Mouse (Mus musculus) limb, embryonic 14.5 days (tissue): ENCODE results near the gene Lama1. TPM values are rescaled to one million over a fixed set of nuclear protein-coding genes. Genes with fewer than 3 reads are reported as not detected.

Experiments used
- ATAC-seq: fragments of 200-750 bp; cut with Nextera tagmentation; 2 replicates; pipeline ENCODE4 v1.8.0; 2017; ENCODE audit warnings: low read depth, moderate number of reproducible peaks, moderate TSS enrichment; ENCODE audit not compliant: low FRiP score
- DNase-seq: peaks from one replicate; pipeline ENCODE4 v3.0.0-alpha.2; 2015; ENCODE audit warnings: low spot score
- H3K27ac ChIP-seq: fragments of 300-500 bp; sonication (generic); replicated peaks from 2 replicates; pipeline ENCODE4 v1.5.1; 2014; ENCODE audit warnings: low read depth, mild to moderate bottlenecking, low read length, moderate library complexity, mixed read lengths
- H3K27me3 ChIP-seq: fragments of 300-500 bp; sonication (generic); 2 replicates; pipeline ENCODE4 v1.6.1; 2014; ENCODE audit warnings: low read length, mixed read lengths; ENCODE audit not compliant: control insufficient read depth, insufficient read depth
- H3K36me3 ChIP-seq: fragments of 300-500 bp; sonication (generic); 2 replicates; pipeline ENCODE4 v1.6.1; 2014; ENCODE audit warnings: mild to moderate bottlenecking, low read length, moderate library complexity, mixed read lengths; ENCODE audit not compliant: control insufficient read depth, insufficient read depth
- H3K4me1 ChIP-seq: fragments of 300-500 bp; sonication (generic); 2 replicates; pipeline ENCODE4 v1.6.1; 2014; ENCODE audit warnings: antibody characterized with exemption, low read length, mixed read lengths; ENCODE audit not compliant: control insufficient read depth, insufficient read depth
- H3K4me2 ChIP-seq: fragments of 300-500 bp; sonication (generic); replicated peaks from 2 replicates; pipeline ENCODE4 v1.6.1; 2014; ENCODE audit warnings: low read depth, mild to moderate bottlenecking, low read length, moderate library complexity; ENCODE audit not compliant: severe bottlenecking
- H3K4me3 ChIP-seq: fragments of 300-500 bp; sonication (generic); replicated peaks from 2 replicates; pipeline ENCODE4 v1.5.1; 2014; ENCODE audit warnings: low read length
- H3K9ac ChIP-seq: fragments of 300-500 bp; sonication (generic); 2 replicates; pipeline ENCODE4 v1.6.1; 2014; ENCODE audit warnings: mild to moderate bottlenecking, low read depth, low read length, moderate library complexity; ENCODE audit not compliant: severe bottlenecking
- H3K9me3 ChIP-seq: fragments of 300-500 bp; sonication (generic); 2 replicates; pipeline ENCODE4 v1.6.1; 2016; ENCODE audit warnings: low read length; ENCODE audit not compliant: control insufficient read depth
- POLR2A ChIP-seq: fragments of 200-500 bp; IDR thresholded peaks from 2 replicates; pipeline ENCODE4 v1.8.0; 2012; ENCODE audit warnings: inconsistent platforms, mild to moderate bottlenecking, moderate library complexity, borderline replicate concordance; ENCODE audit not compliant: insufficient read depth, insufficient read length; ENCODE audit errors: extremely low read depth
- WGBS: fragments of 180-500 bp; shearing (Covaris S2); extraction: QIAGEN DNeasy Blood & Tissue Kit; methylation state at CpG from one replicate; pipeline ENCODE4 v1.1.7; 2014; 5-methylcytosine and 5-hydroxymethylcytosine counted together
- polyA plus RNA-seq, 2 experiments: library from polyadenylated mRNA; depleted of rRNA in 1 of 2; stranded (reverse) in 1 of 2; unstranded in 1 of 2; fragments of >200 nt; fragmentation: Nextera tagmentation in 1 of 2; extraction: Ambion mirVana in 1 of 2; gene quantifications; 2 replicates each; pipeline versions ENCODE4 v1.2.1 to v1.2.3; 2012 to 2014

The Lama1 gene
- polyA plus RNA-seq, 2 experiments, result 4.0 to 4.1 TPM

DNA sequence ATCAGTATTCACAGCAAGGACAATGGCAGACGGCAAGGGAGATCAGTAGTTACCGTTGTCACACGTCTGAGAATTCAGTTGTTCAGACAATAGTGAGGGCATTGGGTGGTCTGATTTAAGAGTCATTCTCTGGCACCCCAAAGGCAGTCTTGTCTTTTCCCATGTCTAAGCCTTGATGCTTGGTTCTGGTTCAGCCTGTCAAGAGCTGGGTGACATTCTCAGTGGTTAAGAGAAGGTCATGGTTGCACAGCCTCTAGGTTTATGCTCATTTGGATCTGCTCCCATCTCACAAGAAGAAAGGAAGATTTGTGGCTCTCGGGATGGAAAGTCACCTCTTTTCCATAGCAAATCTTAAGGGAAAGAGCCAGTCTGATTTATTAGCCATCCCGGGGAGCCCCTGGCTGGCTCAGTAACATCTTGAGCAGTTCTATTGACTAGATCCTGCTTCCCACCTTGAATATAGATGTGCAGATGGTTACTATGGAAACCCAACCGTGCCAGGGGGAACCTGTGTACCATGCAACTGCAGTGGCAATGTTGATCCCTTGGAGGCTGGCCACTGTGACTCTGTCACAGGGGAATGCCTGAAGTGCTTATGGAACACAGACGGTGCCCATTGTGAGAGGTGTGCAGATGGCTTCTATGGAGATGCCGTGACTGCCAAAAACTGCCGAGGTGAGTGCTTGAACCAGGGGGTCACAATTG, 67.3 kb downstream of the Lama1 start:
- WGBS, result 87% methylated on average over 9 of the region's 9 CpGs
- no peak overlapping the region for H3K4me2 ChIP-seq
- DNase-seq, result no peak
- no peak for TF ChIP-seq POLR2A
- no peaks in the 10 kb centered on the region for H3K36me3 ChIP-seq
- H3K27me3 ChIP-seq, result no peaks in the 10 kb centered on the region
- no peaks in the 10 kb centered on the region for H3K9me3 ChIP-seq
- no peak overlapping the region for H3K4me3 ChIP-seq
- H3K27ac ChIP-seq, result no peak overlapping the region
- no peaks in the 10 kb centered on the region for H3K4me1 ChIP-seq
- no peak overlapping the region for H3K9ac ChIP-seq
- no peak for ATAC-seq

DNA sequence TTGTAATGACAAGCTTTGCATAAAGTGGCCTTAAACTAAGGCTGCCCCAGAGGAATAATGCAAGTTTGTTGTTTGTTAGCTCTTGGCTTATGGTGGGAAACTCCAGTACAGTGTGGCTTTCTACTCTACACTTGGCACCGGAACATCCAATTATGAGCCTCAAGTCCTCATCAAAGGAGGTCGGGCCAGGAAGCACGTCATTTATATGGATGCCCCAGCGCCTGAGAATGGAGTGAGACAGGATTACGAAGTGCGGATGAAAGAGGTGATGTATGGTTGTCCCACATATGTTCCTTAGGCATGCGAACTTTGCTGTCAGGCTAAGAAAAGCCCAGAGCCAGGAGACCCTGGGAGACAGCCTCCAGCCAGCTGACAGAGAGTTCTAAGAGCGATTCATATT, 76.5 kb downstream of the Lama1 start:
- ATAC-seq, result peak; percentile 37; the same call in 1 of the 2 replicates
- no peaks in the 10 kb centered on the region for H3K4me1 ChIP-seq
- no peak overlapping the region for H3K4me3 ChIP-seq
- WGBS, result 51% methylated on average over 8 of the region's 8 CpGs
- no peak overlapping the region for H3K9ac ChIP-seq
- H3K9me3 ChIP-seq, result no peaks in the 10 kb centered on the region
- H3K4me2 ChIP-seq, result no peak overlapping the region
- no peaks in the 10 kb centered on the region for H3K36me3 ChIP-seq
- H3K27me3 ChIP-seq, result no peaks in the 10 kb centered on the region
- TF ChIP-seq POLR2A, result no peak
- H3K27ac ChIP-seq, result no peak overlapping the region
- no peak for DNase-seq

- Histone ChIP-seq H3K27me3 (no peaks in the 10 kb centered on the region), H3K9ac (no peak overlapping the region), H3K4me2 (no peak overlapping the region), H3K36me3 (no peaks in the 10 kb centered on the region), H3K4me1 (no peaks in the 10 kb centered on the region), H3K9me3 (no peaks in the 10 kb centered on the region), H3K27ac (no peak overlapping the region), H3K4me3 (no peak overlapping the region)
- ATAC-seq (no peak), DNase-seq (no peak)
- no peak for TF ChIP-seq POLR2A
- WGBS, result 70% methylated on average over 9 of the region's 9 CpGs
Observed at GRCm38 (mm10) chr17:67776764-67777163, 79.7 kb downstream of the Lama1 start.

DNA sequence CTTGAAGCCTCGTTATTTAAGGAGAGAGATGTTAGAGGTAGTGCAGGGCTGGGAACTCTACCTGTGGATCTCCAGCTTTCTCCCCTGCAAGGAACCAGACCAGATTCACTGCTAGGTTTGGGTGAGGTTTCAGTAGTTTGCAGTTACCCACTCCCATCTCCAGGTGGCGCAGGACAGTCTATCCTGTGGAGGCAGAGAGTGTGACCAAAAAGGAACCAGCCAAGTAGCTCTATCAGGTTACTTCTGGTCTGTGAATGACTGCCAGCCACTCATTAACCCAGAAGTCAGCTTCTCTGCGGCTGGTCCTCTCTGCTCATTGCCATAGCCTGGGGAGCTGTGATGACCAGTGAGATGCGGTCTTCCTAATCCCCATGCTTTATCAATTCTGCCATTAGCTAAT, 82.8 kb downstream of the Lama1 start:
- H3K27ac ChIP-seq, result no peak overlapping the region
- 59% methylated on average over 4 of the region's 4 CpGs for WGBS
- no peaks in the 10 kb centered on the region for H3K4me1 ChIP-seq
- peak; percentile 50 for DNase-seq
- no peaks in the 10 kb centered on the region for H3K27me3 ChIP-seq
- no peak overlapping the region for H3K9ac ChIP-seq
- no peaks in the 10 kb centered on the region for H3K36me3 ChIP-seq
- H3K4me3 ChIP-seq, result no peak overlapping the region
- no peaks in the 10 kb centered on the region for H3K9me3 ChIP-seq
- ATAC-seq, result peak; percentile 60; the same call in 1 of the 2 replicates
- no peak overlapping the region for H3K4me2 ChIP-seq
- no peak for TF ChIP-seq POLR2A

- no peak overlapping the region for H3K27ac ChIP-seq
- no peak for TF ChIP-seq POLR2A
- 89% methylated on average over 10 of the region's 10 CpGs for WGBS
- no peak overlapping the region for H3K9ac ChIP-seq
- no peaks in the 10 kb centered on the region for H3K27me3 ChIP-seq
- ATAC-seq, result no peak
- H3K4me3 ChIP-seq, result no peak overlapping the region
- no peaks in the 10 kb centered on the region for H3K36me3 ChIP-seq
- no peak overlapping the region for H3K4me2 ChIP-seq
- H3K4me1 ChIP-seq, result no peaks in the 10 kb centered on the region
- no peaks in the 10 kb centered on the region for H3K9me3 ChIP-seq
- DNase-seq, result no peak
Observed at GRCm38 (mm10) chr17:67791091-67791490, 94.0 kb downstream of the Lama1 start.
